Mouse (Mus musculus): ENCODE measurements around the gene Rbms3. TPM values are rescaled to one million over a fixed set of nuclear protein-coding genes. Genes with fewer than 3 reads are reported as not detected.

The Rbms3 gene
- polyA plus RNA-seq, 1 experiment from 2014 or later: 44.5 TPM

DNA sequence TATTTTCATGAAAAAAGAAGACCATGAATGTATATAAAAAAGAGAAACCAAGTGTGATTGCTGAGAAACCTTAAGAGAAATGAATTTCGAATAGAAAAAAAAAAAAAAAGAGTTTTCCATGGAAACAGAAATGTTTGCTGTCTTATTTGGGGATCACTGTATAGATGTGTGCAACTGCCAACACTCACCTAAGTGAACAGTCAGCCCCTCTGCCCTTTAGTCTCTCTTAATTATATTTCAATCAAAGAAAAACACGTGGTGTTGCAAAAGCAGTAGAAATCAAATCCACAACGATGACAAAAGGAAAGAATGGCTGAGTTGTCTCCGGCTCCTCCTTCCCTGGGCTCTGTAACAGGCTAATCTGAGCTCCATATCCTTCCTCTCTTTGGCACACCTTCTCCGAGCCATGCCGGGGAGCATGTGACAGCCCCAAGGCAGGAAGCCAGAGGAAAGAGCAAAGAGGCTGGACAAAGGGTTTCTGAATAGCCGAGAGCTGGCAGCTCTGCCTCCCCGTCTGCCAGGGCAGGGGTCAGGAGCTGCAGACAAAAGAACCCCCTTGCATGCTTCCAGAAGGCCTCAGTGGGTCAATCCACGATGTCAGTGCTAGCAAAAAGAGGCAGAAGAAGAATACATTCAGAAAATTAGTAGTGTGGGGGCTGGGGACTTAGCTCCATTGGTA, 272.8 kb downstream of the Rbms3 start:
- Histone ChIP-seq H3K27me3 (ENCODE audit: insufficient read depth, low read length) (no peaks in the 10 kb centered on the region), H3K36me3 (ENCODE audit: insufficient read depth, low read length) (no peaks in the 10 kb centered on the region), H3K4me3 (replicated peaks; ENCODE audit: low read depth, low read length) (no peak overlapping the region), H3K27ac (peak overlapping the region; percentile 51), H3K9me3 (replicated peaks; ENCODE audit: low read length) (no peaks in the 10 kb centered on the region), H3K4me1 (replicated peaks; ENCODE audit: insufficient read depth, low read length) (0 out of 2 replicates have a peak, but pooled peaks cover 8% of the 10 kb centered on the region), H3K4me2 (ENCODE audit: low read length) (0 out of 2 replicates have a peak overlapping the region, but pooled peaks have one; percentile 8), H3K9ac (ENCODE audit: low read depth, low read length) (no peak overlapping the region)
- WGBS: 19% methylated on average over 9 of the region's 9 CpGs
- ATAC-seq (replicated peaks; ENCODE audit: low FRiP score, low read depth): no peak
- DNase-seq (ENCODE audit: low spot score): peak; percentile 78
- no peak for TF ChIP-seq CTCF (IDR thresholded peaks at IDR 0.05; ENCODE audit: low read depth)

DNA sequence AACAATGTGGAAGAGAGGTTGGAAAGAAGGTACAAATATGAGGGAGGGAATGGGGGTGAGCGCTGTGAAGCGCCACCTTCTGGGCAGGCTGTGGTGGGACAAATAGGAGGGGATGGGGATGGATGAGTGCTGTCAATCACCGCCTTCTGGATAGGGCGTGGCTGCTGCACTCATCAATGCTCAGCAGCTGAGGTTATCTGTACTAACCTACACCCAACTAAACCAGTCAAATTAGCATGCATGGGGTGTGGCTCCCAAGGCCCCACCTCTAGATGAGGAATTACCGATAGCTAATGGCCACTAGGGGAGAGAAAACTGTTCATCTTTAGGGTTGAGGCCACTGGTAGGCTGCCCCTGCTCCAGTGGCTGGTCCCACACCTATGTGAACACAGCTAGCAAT, 274.2 kb downstream of the Rbms3 start:
- Histone ChIP-seq H3K4me1 (replicated peaks; ENCODE audit: insufficient read depth, low read length) (0 out of 2 replicates have a peak, but pooled peaks cover 8% of the 10 kb centered on the region), H3K27me3 (ENCODE audit: insufficient read depth, low read length) (no peaks in the 10 kb centered on the region), H3K27ac (no peak overlapping the region), H3K9ac (ENCODE audit: low read depth, low read length) (no peak overlapping the region), H3K9me3 (replicated peaks; ENCODE audit: low read length) (no peaks in the 10 kb centered on the region), H3K36me3 (ENCODE audit: insufficient read depth, low read length) (no peaks in the 10 kb centered on the region), H3K4me2 (ENCODE audit: low read length) (no peak overlapping the region), H3K4me3 (replicated peaks; ENCODE audit: low read depth, low read length) (no peak overlapping the region)
- WGBS: 86% methylated on average over 5 of the region's 5 CpGs
- no peak for ATAC-seq (replicated peaks; ENCODE audit: low FRiP score, low read depth)
- peak; percentile 17; the same call in 1 of the 2 replicates for TF ChIP-seq CTCF (IDR thresholded peaks at IDR 0.05; ENCODE audit: low read depth)
- DNase-seq (ENCODE audit: low spot score): no peak

DNA sequence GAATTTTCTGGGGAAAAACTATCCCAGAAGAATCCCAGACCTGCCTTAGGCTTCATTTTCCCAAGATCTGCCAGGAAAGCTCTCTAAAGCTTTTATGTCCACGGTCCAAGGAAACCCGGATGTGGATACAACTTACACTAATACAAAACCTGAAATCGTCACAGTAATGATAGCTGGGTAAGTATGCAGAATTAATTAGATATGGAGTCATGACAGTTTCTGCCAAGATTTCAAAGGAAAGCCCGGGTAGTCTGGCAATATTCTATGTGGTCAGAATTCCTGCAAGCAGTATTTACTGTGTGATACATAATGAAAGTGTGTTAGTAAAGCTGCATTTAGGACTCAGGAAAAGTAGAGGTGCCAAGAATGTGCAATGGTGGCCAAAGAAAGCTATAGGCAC, 287.4 kb downstream of the Rbms3 start:
- DNase-seq (ENCODE audit: low spot score): no peak
- Histone ChIP-seq H3K4me2 (ENCODE audit: low read length) (no peak overlapping the region), H3K9me3 (replicated peaks; ENCODE audit: low read length) (no peaks in the 10 kb centered on the region), H3K4me1 (replicated peaks; ENCODE audit: insufficient read depth, low read length) (no peaks in the 10 kb centered on the region), H3K27me3 (ENCODE audit: insufficient read depth, low read length) (no peaks in the 10 kb centered on the region), H3K9ac (ENCODE audit: low read depth, low read length) (no peak overlapping the region), H3K36me3 (ENCODE audit: insufficient read depth, low read length) (no peaks in the 10 kb centered on the region), H3K27ac (no peak overlapping the region), H3K4me3 (replicated peaks; ENCODE audit: low read depth, low read length) (no peak overlapping the region)
- no peak for ATAC-seq (replicated peaks; ENCODE audit: low FRiP score, low read depth)
- no peak for TF ChIP-seq CTCF (IDR thresholded peaks at IDR 0.05; ENCODE audit: low read depth)
- 84% methylated on average over 4 of the region's 4 CpGs for WGBS

DNA sequence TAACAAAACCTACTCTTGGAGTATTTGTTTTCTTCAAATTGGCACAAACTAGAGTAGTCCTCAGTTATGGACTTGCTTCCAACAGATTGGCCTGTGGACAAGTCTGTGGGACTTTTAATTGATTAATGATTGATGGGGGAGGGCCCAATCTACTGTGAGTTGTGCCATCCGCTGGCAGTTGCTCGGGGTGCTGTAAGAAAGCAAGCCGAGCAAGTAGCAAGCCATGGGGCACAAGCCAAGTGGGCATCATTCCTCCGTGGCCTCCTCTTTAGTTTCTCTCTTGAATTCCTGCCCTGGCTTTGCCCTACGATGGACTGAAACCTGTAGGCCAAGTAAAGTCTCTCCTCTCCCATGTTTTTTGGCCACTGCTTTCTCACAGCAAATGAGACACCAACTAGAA, 299.0 kb downstream of the Rbms3 start:
- WGBS: 96% methylated on average over 5 of the region's 5 CpGs
- ATAC-seq (replicated peaks; ENCODE audit: low FRiP score, low read depth): no peak

DNA sequence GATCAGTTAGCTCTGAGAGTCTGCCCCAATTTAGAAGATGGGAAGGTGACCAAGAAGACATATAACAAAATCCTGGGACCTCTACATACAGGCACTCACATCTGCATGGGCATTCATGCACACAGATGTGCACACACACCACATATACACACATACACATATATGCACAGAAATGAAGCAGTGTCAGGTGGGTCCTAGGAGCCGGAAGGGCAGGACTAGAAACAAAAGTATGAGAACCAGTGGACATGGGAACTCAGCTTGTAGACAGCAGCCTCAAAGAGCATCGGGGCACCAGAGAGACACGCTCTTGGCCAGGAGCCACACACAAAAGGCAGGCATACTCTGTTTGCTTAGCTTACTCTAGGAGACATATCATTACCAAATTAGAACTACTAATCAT, 310.4 kb downstream of the Rbms3 start:
- TF ChIP-seq CTCF (IDR thresholded peaks at IDR 0.05; ENCODE audit: low read depth): no peak
- Histone ChIP-seq H3K4me1 (replicated peaks; ENCODE audit: insufficient read depth, low read length) (no peaks in the 10 kb centered on the region), H3K27ac (no peak overlapping the region), H3K9ac (ENCODE audit: low read depth, low read length) (no peak overlapping the region), H3K4me2 (ENCODE audit: low read length) (no peak overlapping the region), H3K27me3 (ENCODE audit: insufficient read depth, low read length) (no peaks in the 10 kb centered on the region), H3K4me3 (replicated peaks; ENCODE audit: low read depth, low read length) (no peak overlapping the region), H3K9me3 (replicated peaks; ENCODE audit: low read length) (no peaks in the 10 kb centered on the region), H3K36me3 (ENCODE audit: insufficient read depth, low read length) (no peaks in the 10 kb centered on the region)
- DNase-seq (ENCODE audit: low spot score) (no peak), ATAC-seq (replicated peaks; ENCODE audit: low FRiP score, low read depth) (no peak)
- WGBS: 74% methylated on average over 3 of the region's 3 CpGs

More for the DNA sequence above, 299.0 kb downstream of the Rbms3 start:
- Histone ChIP-seq H3K9me3 (replicated peaks; ENCODE audit: low read length) (no peaks in the 10 kb centered on the region), H3K27ac (no peak overlapping the region), H3K4me1 (replicated peaks; ENCODE audit: insufficient read depth, low read length) (no peaks in the 10 kb centered on the region), H3K9ac (ENCODE audit: low read depth, low read length) (no peak overlapping the region), H3K4me3 (replicated peaks; ENCODE audit: low read depth, low read length) (no peak overlapping the region), H3K27me3 (ENCODE audit: insufficient read depth, low read length) (no peaks in the 10 kb centered on the region), H3K4me2 (ENCODE audit: low read length) (no peak overlapping the region), H3K36me3 (ENCODE audit: insufficient read depth, low read length) (no peaks in the 10 kb centered on the region)
- DNase-seq (ENCODE audit: low spot score): no peak
- TF ChIP-seq CTCF (IDR thresholded peaks at IDR 0.05; ENCODE audit: low read depth): no peak

DNA sequence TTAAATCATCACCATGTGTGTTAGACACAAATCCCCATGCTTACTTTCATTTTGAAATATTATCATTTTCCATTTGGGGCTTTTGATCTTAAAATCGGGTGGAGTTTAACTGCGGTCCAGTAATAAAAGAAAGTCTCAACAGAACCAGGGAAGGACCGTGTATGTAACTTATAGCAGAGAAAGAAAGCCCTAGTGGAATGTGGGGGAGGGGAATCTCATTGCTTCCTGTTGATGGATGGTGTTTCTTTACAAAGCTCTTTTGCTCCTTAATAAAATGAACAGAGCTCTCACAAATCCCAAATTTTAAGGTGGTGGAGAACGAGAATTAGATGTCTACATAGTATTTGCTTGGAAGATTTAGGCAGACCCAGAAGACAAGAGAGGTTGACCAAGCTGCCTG, 311.3 kb downstream of the Rbms3 start:
- WGBS: 28% methylated on average over 4 of the region's 4 CpGs
- no peak for ATAC-seq (replicated peaks; ENCODE audit: low FRiP score, low read depth)

More for the DNA sequence above, 311.3 kb downstream of the Rbms3 start:
- DNase-seq (ENCODE audit: low spot score): peak; percentile 54
- no peaks in the 10 kb centered on the region for H3K4me1 ChIP-seq (replicated peaks; ENCODE audit: insufficient read depth, low read length)
- no peak overlapping the region for H3K27ac ChIP-seq
- no peaks in the 10 kb centered on the region for H3K9me3 ChIP-seq (replicated peaks; ENCODE audit: low read length)
- no peak overlapping the region for H3K9ac ChIP-seq (ENCODE audit: low read depth, low read length)
- H3K4me2 ChIP-seq (ENCODE audit: low read length): no peak overlapping the region
- no peaks in the 10 kb centered on the region for H3K27me3 ChIP-seq (ENCODE audit: insufficient read depth, low read length)
- no peak for TF ChIP-seq CTCF (IDR thresholded peaks at IDR 0.05; ENCODE audit: low read depth)
- H3K36me3 ChIP-seq (ENCODE audit: insufficient read depth, low read length): no peaks in the 10 kb centered on the region
- no peak overlapping the region for H3K4me3 ChIP-seq (replicated peaks; ENCODE audit: low read depth, low read length)

All from kidney, postnatal 0 days (tissue).